Mouse (Mus musculus) myocyte (in vitro differentiated cells): ENCODE data around the gene Gng10. TPM values are rescaled to one million over a fixed set of nuclear protein-coding genes. Genes with fewer than 3 reads are reported as not detected.

ENCODE experiments used
- H3K27me3 ChIP-seq: one replicate; pipeline ENCODE4 v1.6.1; 2011; ENCODE audit not compliant: control insufficient read depth, insufficient read depth, insufficient read length
- H3K36me3 ChIP-seq: one replicate; pipeline ENCODE4 v1.6.1; 2011; ENCODE audit not compliant: control insufficient read depth, insufficient read depth
- H3K4me2 ChIP-seq: one replicate; pipeline ENCODE4 v1.6.1; 2011; ENCODE audit warnings: low read depth, control low read depth
- H3K4me3 ChIP-seq: one replicate; pipeline ENCODE4 v1.5.1; 2011; ENCODE audit warnings: mild to moderate bottlenecking, control low read depth, moderate library complexity
- H3K79me2 ChIP-seq: one replicate; pipeline ENCODE4 v1.6.1; 2011; ENCODE audit not compliant: control insufficient read depth, insufficient read depth
- H3ac ChIP-seq: one replicate; pipeline ENCODE4 v1.6.1; 2011; ENCODE audit not compliant: control insufficient read depth, insufficient read length
- CEBPB ChIP-seq: IDR thresholded peaks from 2 replicates; pipeline ENCODE4 v1.6.1; 2011; ENCODE audit warnings: mild to moderate bottlenecking, moderate library complexity; ENCODE audit not compliant: poor library complexity, insufficient read depth, severe bottlenecking
- E2F4 ChIP-seq: IDR thresholded peaks from one replicate; pipeline ENCODE4 v1.6.1; 2011; ENCODE audit warnings: mild to moderate bottlenecking, control low read depth, moderate library complexity; ENCODE audit not compliant: insufficient read depth
- MAX ChIP-seq: IDR thresholded peaks from one replicate; pipeline ENCODE4 v1.6.1; 2011; ENCODE audit warnings: low read depth, mild to moderate bottlenecking, control low read depth
- MYOD1 ChIP-seq, 3 experiments: IDR thresholded peaks; one replicate each; pipeline ENCODE4 v1.6.1; 2011; ENCODE audit warnings: control low read depth in 2 of 3, low read depth in 2 of 3, mild to moderate bottlenecking in 2 of 3, moderate library complexity in 1 of 3; ENCODE audit not compliant: insufficient read length in 2 of 3, control insufficient read depth in 1 of 3
- MYOG ChIP-seq, 3 experiments: IDR thresholded peaks; one replicate each; pipeline ENCODE4 v1.6.1; 2011; ENCODE audit warnings: control low read depth in 2 of 3, low read depth in 2 of 3, mild to moderate bottlenecking in 2 of 3; ENCODE audit not compliant: insufficient read length in 2 of 3, control insufficient read depth in 1 of 3, insufficient read depth in 1 of 3
- POLR2A ChIP-seq: IDR thresholded peaks from one replicate; pipeline ENCODE4 v1.6.1; 2011; ENCODE audit warnings: low read depth, mild to moderate bottlenecking, control low read depth, moderate library complexity; ENCODE audit not compliant: insufficient read length
- POLR2AphosphoS2 ChIP-seq: IDR thresholded peaks from one replicate; pipeline ENCODE4 v1.6.1; 2011; ENCODE audit warnings: low read depth, control low read depth; ENCODE audit not compliant: insufficient read length
- REST ChIP-seq: IDR thresholded peaks from one replicate; pipeline ENCODE4 v1.6.1; 2011; ENCODE audit warnings: mild to moderate bottlenecking, control low read depth, moderate library complexity; ENCODE audit not compliant: insufficient read depth, insufficient read length
- SRF ChIP-seq: IDR thresholded peaks from one replicate; pipeline ENCODE4 v1.6.1; 2011; ENCODE audit warnings: low read depth; ENCODE audit not compliant: control insufficient read depth, insufficient read length
- TCF12 ChIP-seq: IDR thresholded peaks from one replicate; pipeline ENCODE4 v1.6.1; 2011; ENCODE audit warnings: mild to moderate bottlenecking, control low read depth; ENCODE audit not compliant: poor library complexity, insufficient read depth, severe bottlenecking
- TCF3 ChIP-seq: IDR thresholded peaks from one replicate; pipeline ENCODE4 v1.6.1; 2011; ENCODE audit warnings: low read depth, control low read depth; ENCODE audit not compliant: insufficient read length
- USF1 ChIP-seq: IDR thresholded peaks from one replicate; pipeline ENCODE4 v1.6.1; 2011; ENCODE audit warnings: low read depth, mild to moderate bottlenecking, control low read depth, moderate library complexity
- polyA plus RNA-seq: library from polyadenylated mRNA; unstranded; fragments of >200 nt; fragmentation: generic; extraction: Trizol; gene quantifications from one replicate; pipeline ENCODE4 v1.2.1, GENCODE M21; 2012; ENCODE audit warnings: missing spikeins

Gng10 gene
- polyA plus RNA-seq, 1 experiment = 57.3 TPM

DNA sequence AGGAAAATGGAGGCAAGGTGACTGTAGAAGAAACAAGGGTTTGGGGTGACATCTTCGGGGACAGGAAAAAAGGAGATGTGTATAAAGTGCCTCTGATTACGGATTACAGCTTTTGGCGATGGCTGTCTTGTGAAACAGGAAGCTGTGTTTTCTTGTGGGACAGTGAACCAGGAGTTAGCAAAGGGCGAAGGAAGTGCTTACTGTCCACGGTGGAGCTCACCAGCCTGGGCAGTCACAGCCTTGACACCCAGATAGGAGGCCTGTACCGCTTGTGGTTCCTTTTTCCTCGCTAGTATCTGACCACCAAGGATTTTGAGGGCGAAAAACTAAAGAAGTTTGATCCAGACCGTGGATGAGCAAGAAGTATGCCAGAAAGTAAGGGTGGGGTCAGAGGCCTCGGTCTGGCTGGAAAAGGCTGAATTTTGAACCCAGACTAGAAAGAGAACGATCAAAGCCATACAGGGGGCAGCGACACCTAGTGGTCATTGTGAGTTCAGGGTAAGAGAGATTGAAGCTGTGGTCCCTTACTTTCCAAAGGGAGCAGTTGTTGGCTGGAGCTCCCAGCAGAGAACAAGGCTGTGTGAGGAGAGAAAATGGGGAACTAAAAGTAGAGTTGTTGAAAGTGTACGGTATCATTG lies 1.7 kb downstream of the Gng10 start:
- Histone ChIP-seq H3K27me3 (no peaks in the 10 kb centered on the region), H3K4me3 (peak overlapping the region; percentile 36), H3K36me3 (peaks cover 13% of the 10 kb centered on the region), H3K4me2 (peak overlapping the region; percentile 82), H3ac (no peak overlapping the region), H3K79me2 (peaks cover 20% of the 10 kb centered on the region)
- TF ChIP-seq CEBPB = no peak
- TF ChIP-seq POLR2A = peak; percentile 26

DNA sequence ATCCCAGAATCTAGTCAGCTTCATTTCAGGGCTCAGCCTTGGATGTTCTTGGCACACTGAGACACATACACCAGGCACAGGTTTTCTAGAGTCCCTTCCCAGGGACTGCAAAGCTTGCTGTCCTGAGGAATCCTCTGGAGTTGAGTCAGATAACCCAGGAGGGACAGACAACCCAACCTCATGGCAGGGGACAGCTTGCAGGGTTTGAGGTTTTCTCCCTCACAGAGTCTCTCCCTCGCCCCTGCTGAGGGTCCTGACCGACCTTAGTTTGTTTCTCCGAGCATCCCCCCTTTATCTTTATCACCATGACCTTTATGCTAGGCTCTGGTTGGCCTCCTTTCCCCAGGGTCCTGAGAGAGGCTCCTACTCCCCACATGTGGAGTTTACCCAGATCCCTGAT lies 2.6 kb downstream of the Gng10 start:
- no peaks in the 10 kb centered on the region for H3K27me3 ChIP-seq
- no peak for TF ChIP-seq SRF
- TF ChIP-seq TCF3 = no peak
- TF ChIP-seq REST = no peak
- no peak for TF ChIP-seq E2F4
- TF ChIP-seq MAX = no peak
- no peak for TF ChIP-seq CEBPB
- TF ChIP-seq POLR2AphosphoS2 = no peak
- TF ChIP-seq TCF12 = no peak
- TF ChIP-seq USF1 = no peak
- TF ChIP-seq POLR2A = no peak
- peaks cover 17% of the 10 kb centered on the region for H3K36me3 ChIP-seq
- H3K4me3 ChIP-seq = no peak overlapping the region
- H3K79me2 ChIP-seq = peaks cover 20% of the 10 kb centered on the region
- no peak overlapping the region for H3ac ChIP-seq
- H3K4me2 ChIP-seq = no peak overlapping the region

DNA sequence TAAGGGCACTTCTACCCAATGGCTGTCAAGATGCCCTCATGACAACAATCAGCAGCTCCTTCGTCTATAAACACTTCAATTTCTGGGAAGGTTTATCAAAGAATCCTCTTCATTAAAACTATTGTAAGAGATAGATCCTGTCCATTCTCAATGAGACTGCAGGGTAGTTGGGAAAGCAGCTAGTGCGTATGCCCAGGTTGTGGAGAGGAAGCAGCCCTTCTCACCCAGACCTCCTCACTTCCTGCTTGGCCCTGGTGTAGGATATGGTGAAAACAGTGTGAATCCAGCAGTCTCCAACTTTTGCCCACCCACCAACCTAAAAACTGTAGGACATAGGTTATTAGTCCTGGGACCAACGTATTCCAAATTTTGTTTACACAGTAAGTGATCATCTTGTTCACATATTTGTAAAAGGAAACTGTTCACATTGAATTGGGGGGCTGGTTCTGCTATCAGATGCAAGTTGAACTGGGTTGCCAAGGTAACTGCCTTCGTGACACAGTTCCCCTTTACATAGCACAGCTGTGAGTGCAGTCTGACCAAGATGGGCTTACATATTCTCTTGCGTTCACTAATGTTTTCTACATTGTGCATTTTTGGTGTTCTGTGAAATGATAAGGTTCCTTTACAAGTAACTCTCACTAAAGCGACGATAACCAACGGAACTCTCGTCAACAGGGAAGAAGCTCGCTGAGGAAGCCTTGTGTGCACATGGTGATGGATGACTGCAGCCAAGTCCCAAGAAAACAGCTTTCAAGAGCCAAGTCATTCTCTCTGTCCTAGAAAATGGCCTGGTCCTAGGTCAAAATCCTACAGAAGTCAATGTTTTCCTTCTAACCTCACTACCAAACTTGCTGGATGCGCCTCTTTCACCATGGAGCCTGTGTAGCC lies 5.8 kb downstream of the Gng10 start:
- Histone ChIP-seq H3K79me2 (peaks cover 18% of the 10 kb centered on the region), H3K4me2 (no peak overlapping the region), H3K36me3 (peaks cover 17% of the 10 kb centered on the region), H3K4me3 (no peak overlapping the region), H3K27me3 (no peaks in the 10 kb centered on the region), H3ac (no peak overlapping the region)
- TF ChIP-seq CEBPB = no peak
- TF ChIP-seq E2F4 = no peak
- no peak for TF ChIP-seq MYOG (IDR thresholded peaks at IDR 0.05; ENCODE audit: control insufficient read depth in 1 of 3, insufficient read depth in 1 of 3, insufficient read length in 2 of 3, low read depth in 2 of 3)

DNA sequence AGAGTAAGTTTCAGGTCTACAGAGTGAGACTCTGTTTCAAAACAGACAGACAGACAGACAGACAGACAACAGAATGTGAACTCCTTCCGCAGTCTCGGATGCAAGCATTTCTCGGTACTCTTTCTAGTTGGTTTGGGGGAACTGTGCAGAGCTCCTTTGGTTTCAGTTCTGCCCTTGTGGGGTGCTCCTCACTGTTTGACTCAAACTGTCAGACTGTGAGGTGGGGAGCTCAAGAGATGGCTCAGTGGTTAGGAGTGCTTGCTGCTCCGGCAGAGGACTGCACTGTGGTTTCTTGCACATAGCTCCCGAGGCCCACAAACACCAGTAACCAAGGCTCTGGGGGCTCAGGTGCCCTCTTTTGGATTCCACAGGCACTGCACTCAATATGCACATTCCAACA lies 8.2 kb downstream of the Gng10 start:
- TF ChIP-seq MYOG (IDR thresholded peaks at IDR 0.05; ENCODE audit: control insufficient read depth in 1 of 3, insufficient read depth in 1 of 3, insufficient read length in 2 of 3, low read depth in 2 of 3) = no peak
- no peak for TF ChIP-seq SRF
- no peak for TF ChIP-seq REST
- no peak for TF ChIP-seq CEBPB
- TF ChIP-seq POLR2AphosphoS2 = no peak
- TF ChIP-seq MYOD1 (IDR thresholded peaks at IDR 0.05; ENCODE audit: control insufficient read depth in 1 of 3, insufficient read length in 2 of 3, low read depth in 2 of 3) = no peak
- no peak for TF ChIP-seq E2F4
- no peak overlapping the region for H3ac ChIP-seq
- H3K36me3 ChIP-seq = peaks cover 17% of the 10 kb centered on the region
- no peak overlapping the region for H3K4me3 ChIP-seq
- no peaks in the 10 kb centered on the region for H3K27me3 ChIP-seq
- H3K4me2 ChIP-seq = no peak overlapping the region
- peaks cover 4% of the 10 kb centered on the region for H3K79me2 ChIP-seq

DNA sequence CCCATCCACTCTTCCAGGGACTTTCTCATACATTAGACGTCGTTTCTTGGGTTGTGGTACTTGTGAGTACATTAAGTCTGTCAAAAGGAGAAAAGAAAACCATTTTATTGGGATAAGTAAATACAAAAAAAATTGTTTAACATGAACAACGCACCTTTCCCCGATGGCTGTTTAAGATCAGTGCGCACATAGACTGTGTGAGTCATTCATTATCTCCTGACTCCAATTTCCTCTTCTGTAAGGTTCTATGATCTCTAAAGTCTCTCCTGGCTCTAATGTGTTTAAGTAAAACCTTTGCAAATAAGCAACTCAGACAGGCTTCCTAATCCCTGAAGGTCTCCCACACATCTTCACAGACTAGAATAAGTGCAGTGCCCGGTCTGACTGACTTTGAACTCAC lies 9.0 kb downstream of the Gng10 start:
- no peak overlapping the region for H3K4me3 ChIP-seq
- no peak overlapping the region for H3K4me2 ChIP-seq
- H3K36me3 ChIP-seq = peaks cover 17% of the 10 kb centered on the region
- TF ChIP-seq MYOD1 (IDR thresholded peaks at IDR 0.05; ENCODE audit: control insufficient read depth in 1 of 3, insufficient read length in 2 of 3, low read depth in 2 of 3) (no peak), CEBPB (no peak), SRF (no peak), USF1 (no peak), MYOG (IDR thresholded peaks at IDR 0.05; ENCODE audit: control insufficient read depth in 1 of 3, insufficient read depth in 1 of 3, insufficient read length in 2 of 3, low read depth in 2 of 3) (no peak), POLR2A (no peak), POLR2AphosphoS2 (no peak), TCF3 (no peak), MAX (no peak), REST (no peak), TCF12 (no peak), E2F4 (no peak)
- no peak overlapping the region for H3ac ChIP-seq
- no peaks in the 10 kb centered on the region for H3K79me2 ChIP-seq
- no peaks in the 10 kb centered on the region for H3K27me3 ChIP-seq
